Mouse (Mus musculus) neural tube, embryonic 12.5 days (tissue): ENCODE results near the gene Taf4. TPM values are rescaled to one million over a fixed set of nuclear protein-coding genes. Genes with fewer than 3 reads are reported as not detected.
A peak's percentile ranks its signal among the peaks of the same experiment; 100 is the strongest.

Experiments
- ATAC-seq: fragments of 200-750 bp; cut with Nextera tagmentation; 2 replicates; pipeline ENCODE4 v1.8.0; 2017; ENCODE audit warnings: low read depth, mild to moderate bottlenecking, moderate TSS enrichment, moderate library complexity; ENCODE audit not compliant: low FRiP score
- H3K27ac ChIP-seq: fragments of 300-500 bp; sonication (generic); 2 replicates; pipeline ENCODE4 v1.5.1; 2016
- H3K27me3 ChIP-seq: fragments of 300-500 bp; sonication (generic); replicated peaks from 2 replicates; pipeline ENCODE4 v1.6.1; 2016; ENCODE audit warnings: mild to moderate bottlenecking
- H3K36me3 ChIP-seq: fragments of 300-500 bp; sonication (generic); 2 replicates; pipeline ENCODE4 v1.6.1; 2016; ENCODE audit warnings: mild to moderate bottlenecking
- H3K4me1 ChIP-seq: fragments of 300-500 bp; sonication (generic); 2 replicates; pipeline ENCODE4 v1.6.1; 2016
- H3K4me2 ChIP-seq: fragments of 300-500 bp; sonication (generic); replicated peaks from 2 replicates; pipeline ENCODE4 v1.6.1; 2016; ENCODE audit warnings: mild to moderate bottlenecking
- H3K4me3 ChIP-seq: fragments of 300-500 bp; sonication (generic); 2 replicates; pipeline ENCODE4 v1.5.1; 2016
- H3K9ac ChIP-seq: fragments of 300-500 bp; sonication (generic); 2 replicates; pipeline ENCODE4 v1.6.1; 2016; ENCODE audit warnings: mild to moderate bottlenecking
- H3K9me3 ChIP-seq: fragments of 300-500 bp; sonication (generic); 2 replicates; pipeline ENCODE4 v1.6.1; 2016; ENCODE audit warnings: mild to moderate bottlenecking
- WGBS: fragments of 180-500 bp; shearing (Covaris S2); methylation state at CpG from one replicate; pipeline ENCODE4 v1.1.7; 2016; 5-methylcytosine and 5-hydroxymethylcytosine counted together
- polyA plus RNA-seq: library from polyadenylated mRNA; unstranded; fragments of >200 nt; fragmentation: Nextera tagmentation; extraction: Ambion mirVana; gene quantifications from 2 replicates; pipeline ENCODE4 v1.2.1, GENCODE M21; 2016

The Taf4 gene
- polyA plus RNA-seq, 1 experiment from 2014 or later = 4.1 TPM

- ATAC-seq = no peak
- Histone ChIP-seq H3K27me3 (0 out of 2 replicates have a peak, but pooled peaks cover 7% of the 10 kb centered on the region), H3K4me3 (no peak overlapping the region), H3K9me3 (no peaks in the 10 kb centered on the region), H3K9ac (no peak overlapping the region), H3K4me1 (peaks cover 12% of the 10 kb centered on the region), H3K36me3 (no peaks in the 10 kb centered on the region), H3K27ac (no peak overlapping the region), H3K4me2 (no peak overlapping the region)
- WGBS = 72% methylated on average over 5 of the region's 5 CpGs
Observed at GRCm38 (mm10) chr2:179872724-179873123, 103.7 kb downstream of the Taf4 start.

GRCm38 (mm10) chr2:179869871-179870270 is 106.6 kb downstream of the Taf4 start:
- no peaks in the 10 kb centered on the region for H3K36me3 ChIP-seq
- 0 out of 2 replicates have a peak, but pooled peaks cover 7% of the 10 kb centered on the region for H3K27me3 ChIP-seq
- no peak overlapping the region for H3K27ac ChIP-seq
- 9% methylated on average over 2 of the region's 2 CpGs for WGBS
- 0 out of 2 replicates have a peak overlapping the region, but pooled peaks have one; percentile 16 for H3K4me2 ChIP-seq
- H3K9ac ChIP-seq = no peak overlapping the region
- peaks cover 12% of the 10 kb centered on the region for H3K4me1 ChIP-seq
- no peak overlapping the region for H3K4me3 ChIP-seq
- no peak; the same call in 1 of the 2 replicates for ATAC-seq
- no peaks in the 10 kb centered on the region for H3K9me3 ChIP-seq

GRCm38 (mm10) chr2:179867669-179868068 is 108.8 kb downstream of the Taf4 start:
- Histone ChIP-seq H3K27me3 (peaks cover 7% of the 10 kb centered on the region; the same call in 1 of the 2 replicates), H3K36me3 (no peaks in the 10 kb centered on the region), H3K27ac (no peak overlapping the region), H3K4me1 (peaks cover 12% of the 10 kb centered on the region), H3K4me2 (no peak overlapping the region), H3K9ac (no peak overlapping the region), H3K9me3 (no peaks in the 10 kb centered on the region), H3K4me3 (no peak overlapping the region)
- no peak for ATAC-seq
- WGBS = 79% methylated on average over 3 of the region's 3 CpGs

DNA sequence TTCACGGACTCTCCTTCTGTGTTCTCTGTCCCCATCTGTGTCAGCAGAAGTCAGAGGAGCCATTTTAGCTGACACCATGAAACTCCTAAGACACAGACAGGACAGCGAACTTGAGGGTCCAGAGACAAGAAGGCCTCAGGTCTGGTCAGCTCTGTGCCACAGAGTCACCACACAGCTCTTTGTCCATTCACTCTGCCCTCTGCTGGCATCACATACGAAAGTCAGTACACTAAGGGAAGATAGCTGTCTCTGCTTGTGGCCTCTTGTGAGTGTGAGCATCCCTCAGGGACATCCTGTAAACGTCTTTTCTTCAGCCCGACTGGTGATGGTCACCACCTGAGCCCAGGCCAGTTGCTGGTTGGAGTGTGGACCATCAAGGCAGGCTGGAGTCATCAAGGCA is 111.3 kb downstream of the Taf4 start:
- ATAC-seq = no peak

GRCm38 (mm10) chr2:179863266-179863665 is 113.2 kb downstream of the Taf4 start:
- Histone ChIP-seq H3K4me3 (no peak overlapping the region), H3K9ac (no peak overlapping the region), H3K27me3 (no peaks in the 10 kb centered on the region; the same call in 1 of the 2 replicates), H3K4me1 (no peaks in the 10 kb centered on the region), H3K36me3 (no peaks in the 10 kb centered on the region), H3K4me2 (no peak overlapping the region), H3K27ac (no peak overlapping the region), H3K9me3 (no peaks in the 10 kb centered on the region)
- 71% methylated on average over 3 of the region's 3 CpGs for WGBS
- ATAC-seq = no peak

More for the DNA sequence above, 111.3 kb downstream of the Taf4 start:
- no peak overlapping the region for H3K4me3 ChIP-seq
- H3K9me3 ChIP-seq = no peaks in the 10 kb centered on the region
- H3K4me1 ChIP-seq = peaks cover 11% of the 10 kb centered on the region
- no peak overlapping the region for H3K27ac ChIP-seq
- H3K36me3 ChIP-seq = no peaks in the 10 kb centered on the region
- WGBS = 71% methylated on average over 5 of the region's 5 CpGs
- no peak overlapping the region for H3K4me2 ChIP-seq
- H3K27me3 ChIP-seq = peaks cover 7% of the 10 kb centered on the region; the same call in 1 of the 2 replicates
- no peak overlapping the region for H3K9ac ChIP-seq

- H3K9ac ChIP-seq = no peak overlapping the region
- H3K4me3 ChIP-seq = no peak overlapping the region
- WGBS = 75% methylated on average over 3 of the region's 3 CpGs
- no peak for ATAC-seq
- H3K27ac ChIP-seq = no peak overlapping the region
- H3K4me2 ChIP-seq = no peak overlapping the region
- no peaks in the 10 kb centered on the region; the same call in 1 of the 2 replicates for H3K27me3 ChIP-seq
- no peaks in the 10 kb centered on the region for H3K4me1 ChIP-seq
- H3K36me3 ChIP-seq = no peaks in the 10 kb centered on the region
- no peaks in the 10 kb centered on the region for H3K9me3 ChIP-seq
Observed at GRCm38 (mm10) chr2:179862676-179863075, 113.8 kb downstream of the Taf4 start.

Other genes with a start within 250 kb of the Taf4 start
- gene Lsm14b, start 48.3 kb upstream of the Taf4 start, polyA plus RNA-seq = 15.9 and 23.5 TPM in 2 replicates
- gene Psma7, start 65.8 kb upstream of the Taf4 start, polyA plus RNA-seq = 679 and 702 TPM in 2 replicates
- 33.8 and 34.1 TPM in 2 replicates for gene Ss18l1, start 65.9 kb upstream of the Taf4 start, polyA plus RNA-seq
- gene Mtg2, start 93.9 kb upstream of the Taf4 start, polyA plus RNA-seq = 30.0 and 32.4 TPM in 2 replicates
- gene Hrh3, start 127.8 kb upstream of the Taf4 start, polyA plus RNA-seq = 2.8 and 3.4 TPM in 2 replicates
- gene Osbpl2, start 142.7 kb upstream of the Taf4 start, polyA plus RNA-seq = 51.8 and 52.5 TPM in 2 replicates
- gene Adrm1, start 194.8 kb upstream of the Taf4 start, polyA plus RNA-seq = 218 and 221 TPM in 2 replicates
- gene Lama5, start 249.2 kb upstream of the Taf4 start, polyA plus RNA-seq = 2.8 and 2.9 TPM in 2 replicates